Mouse (Mus musculus): ENCODE data around the gene Myo7a. TPM values are rescaled to one million over a fixed set of nuclear protein-coding genes. Genes with fewer than 3 reads are reported as not detected.

Myo7a gene
- polyA plus RNA-seq, 1 experiment from 2014 or later: 10.5 TPM

GRCm38 (mm10) chr7:98117012-98117660 lies 2.2 kb downstream of the Myo7a start:
- Histone ChIP-seq H3K27ac (peak overlapping the region; percentile 22; the same call in 1 of the 2 replicates), H3K4me3 (no peak overlapping the region), H3K4me2 (no peak overlapping the region), H3K27me3 (peaks cover 13% of the 10 kb centered on the region), H3K9me3 (no peaks in the 10 kb centered on the region), H3K4me1 (peaks cover 24% of the 10 kb centered on the region), H3K36me3 (no peaks in the 10 kb centered on the region), H3K9ac (0 out of 2 replicates have a peak overlapping the region, but pooled peaks have one; percentile 36)
- WGBS: 48% methylated on average over 11 of the region's 11 CpGs
- no peak for ATAC-seq (ENCODE audit: insufficient number of reproducible peaks, insufficient read depth, low FRiP score, low TSS enrichment, low read depth)

- no peaks in the 10 kb centered on the region for H3K9me3 ChIP-seq
- no peak overlapping the region for H3K4me3 ChIP-seq
- H3K9ac ChIP-seq: no peak overlapping the region
- H3K27me3 ChIP-seq: peaks cover 26% of the 10 kb centered on the region
- 59% methylated on average over 6 of the region's 6 CpGs for WGBS
- H3K27ac ChIP-seq: no peak overlapping the region; the same call in 1 of the 2 replicates
- H3K4me1 ChIP-seq: peaks cover 30% of the 10 kb centered on the region
- no peaks in the 10 kb centered on the region for H3K36me3 ChIP-seq
- ATAC-seq (ENCODE audit: insufficient number of reproducible peaks, insufficient read depth, low FRiP score, low TSS enrichment, low read depth): no peak
- H3K4me2 ChIP-seq: no peak overlapping the region
Measured at GRCm38 (mm10) chr7:98114656-98115055, 4.7 kb downstream of the Myo7a start.

DNA sequence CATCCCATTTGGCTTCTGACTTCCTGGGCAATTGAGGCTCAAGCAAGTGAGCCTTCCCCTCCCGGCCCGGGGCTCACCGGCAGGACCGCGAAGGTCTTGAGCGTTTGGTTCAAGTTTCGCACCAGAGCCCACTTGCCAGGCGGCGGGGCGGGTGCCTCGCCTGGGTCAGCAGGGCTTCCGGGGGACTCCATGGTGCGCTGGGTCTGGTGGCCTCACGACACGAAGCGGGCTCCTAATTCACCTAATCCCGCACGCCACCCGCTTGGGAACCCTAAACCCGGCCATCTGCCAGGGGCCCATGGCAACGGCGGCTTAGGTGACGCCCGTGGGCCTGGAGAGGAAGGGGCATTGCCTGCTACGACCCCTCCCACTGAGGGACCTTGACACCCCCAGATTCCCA lies 8.1 kb downstream of the Myo7a start:
- peak overlapping the region; percentile 69 for H3K9ac ChIP-seq
- H3K4me1 ChIP-seq: peaks cover 20% of the 10 kb centered on the region
- no peak overlapping the region for H3K27ac ChIP-seq
- whole genome bisulfite sequencing: 4% methylated on average over 25 of the region's 25 CpGs
- H3K4me2 ChIP-seq: peak overlapping the region; percentile 70
- H3K9me3 ChIP-seq: no peaks in the 10 kb centered on the region
- H3K36me3 ChIP-seq: no peaks in the 10 kb centered on the region
- peaks cover 26% of the 10 kb centered on the region for H3K27me3 ChIP-seq
- no peak for ATAC-seq (ENCODE audit: insufficient number of reproducible peaks, insufficient read depth, low FRiP score, low TSS enrichment, low read depth)
- peak overlapping the region; percentile 37 for H3K4me3 ChIP-seq

DNA sequence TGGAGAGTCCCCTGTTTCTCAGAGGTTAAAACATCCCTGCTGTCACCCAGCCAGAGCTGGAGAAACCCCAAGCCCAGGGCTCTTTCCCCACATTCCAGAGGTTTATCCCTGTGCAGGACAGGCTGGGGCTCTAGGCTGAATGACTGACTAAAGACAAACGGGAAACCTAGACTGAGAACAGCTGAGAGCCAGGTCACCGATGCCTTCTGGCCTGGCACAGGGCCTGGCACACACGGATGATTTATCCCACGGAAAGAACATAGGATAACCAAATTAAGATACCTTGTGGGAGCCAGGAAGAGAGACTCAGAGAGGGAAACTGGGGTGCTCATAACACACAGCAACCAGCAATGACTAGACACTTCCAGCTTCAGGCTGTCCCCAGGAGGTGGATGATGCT lies 9.6 kb downstream of the Myo7a start:
- WGBS: 67% methylated on average over 4 of the region's 4 CpGs
- Histone ChIP-seq H3K4me3 (no peak overlapping the region), H3K9ac (no peak overlapping the region), H3K4me2 (no peak overlapping the region), H3K27me3 (peaks cover 26% of the 10 kb centered on the region), H3K36me3 (no peaks in the 10 kb centered on the region), H3K4me1 (peaks cover 15% of the 10 kb centered on the region), H3K9me3 (no peaks in the 10 kb centered on the region), H3K27ac (no peak overlapping the region)
- no peak for ATAC-seq (ENCODE audit: insufficient number of reproducible peaks, insufficient read depth, low FRiP score, low TSS enrichment, low read depth)

DNA sequence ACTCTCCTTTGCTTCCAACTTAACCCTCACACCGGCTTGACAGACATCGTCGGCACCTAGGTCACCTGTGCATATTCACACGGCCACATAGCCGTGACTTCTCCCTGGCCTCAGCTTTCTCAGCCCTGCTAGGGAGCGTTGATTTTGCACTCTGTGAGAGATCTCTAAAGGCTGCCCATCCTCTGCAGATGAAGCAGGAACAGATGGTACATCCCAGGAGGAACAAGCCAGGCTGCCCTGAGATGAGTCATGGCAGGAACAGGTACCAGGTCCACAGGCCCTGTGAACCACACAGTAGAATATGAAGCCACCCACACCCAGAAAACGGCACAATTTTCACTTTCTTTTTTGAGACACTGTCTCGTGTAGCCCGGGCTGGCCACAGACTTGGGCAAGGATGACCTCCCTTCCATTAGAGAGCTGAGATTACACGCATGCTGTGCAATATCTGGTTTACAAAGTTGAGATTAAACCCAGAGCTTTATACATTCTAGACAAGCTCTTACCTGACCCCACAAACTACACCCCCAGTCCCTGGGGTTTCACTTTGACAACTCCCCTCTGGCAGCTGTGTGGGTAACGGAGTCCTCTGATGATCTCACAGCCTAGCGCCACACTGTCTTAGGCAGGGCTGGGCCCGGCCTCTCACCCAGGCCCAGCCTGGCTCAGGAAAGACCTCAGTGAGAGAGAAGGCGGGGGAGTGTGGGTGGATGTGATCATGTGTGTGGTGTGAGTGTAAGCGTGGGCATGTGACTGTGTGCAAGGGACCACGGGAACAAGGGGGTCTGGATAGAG lies 10.5 kb downstream of the Myo7a start:
- no peaks in the 10 kb centered on the region for H3K9me3 ChIP-seq
- H3K27me3 ChIP-seq: peaks cover 26% of the 10 kb centered on the region
- no peak for ATAC-seq (ENCODE audit: insufficient number of reproducible peaks, insufficient read depth, low FRiP score, low TSS enrichment, low read depth)
- H3K4me1 ChIP-seq: peaks cover 15% of the 10 kb centered on the region
- no peak overlapping the region for H3K4me2 ChIP-seq
- WGBS: 82% methylated on average over 16 of the region's 16 CpGs
- no peaks in the 10 kb centered on the region for H3K36me3 ChIP-seq
- no peak overlapping the region for H3K4me3 ChIP-seq
- no peak overlapping the region for H3K9ac ChIP-seq
- H3K27ac ChIP-seq: no peak overlapping the region

GRCm38 (mm10) chr7:98106272-98106671 lies 13.1 kb downstream of the Myo7a start:
- Histone ChIP-seq H3K27ac (no peak overlapping the region), H3K36me3 (no peaks in the 10 kb centered on the region), H3K9me3 (no peaks in the 10 kb centered on the region), H3K27me3 (peaks cover 13% of the 10 kb centered on the region), H3K4me3 (no peak overlapping the region), H3K4me2 (no peak overlapping the region), H3K4me1 (peaks cover 17% of the 10 kb centered on the region), H3K9ac (no peak overlapping the region)
- 79% methylated on average over 7 of the region's 7 CpGs for WGBS
- ATAC-seq (ENCODE audit: insufficient number of reproducible peaks, insufficient read depth, low FRiP score, low TSS enrichment, low read depth): no peak

- Histone ChIP-seq H3K4me2 (no peak overlapping the region), H3K27me3 (no peaks in the 10 kb centered on the region), H3K36me3 (no peaks in the 10 kb centered on the region), H3K27ac (no peak overlapping the region), H3K4me3 (no peak overlapping the region), H3K4me1 (peaks cover 10% of the 10 kb centered on the region; the same call in 1 of the 2 replicates), H3K9ac (peak overlapping the region; percentile 2; the same call in 1 of the 2 replicates), H3K9me3 (no peaks in the 10 kb centered on the region)
- ATAC-seq (ENCODE audit: insufficient number of reproducible peaks, insufficient read depth, low FRiP score, low TSS enrichment, low read depth): no peak
- WGBS: 59% methylated on average over 16 of the region's 16 CpGs
Measured at GRCm38 (mm10) chr7:98104481-98105435, 14.6 kb downstream of the Myo7a start.

GRCm38 (mm10) chr7:98103942-98104292 lies 15.4 kb downstream of the Myo7a start:
- H3K4me3 ChIP-seq: no peak overlapping the region
- no peak overlapping the region for H3K27ac ChIP-seq
- no peaks in the 10 kb centered on the region for H3K9me3 ChIP-seq
- 68% methylated on average over 5 of the region's 5 CpGs for WGBS
- no peaks in the 10 kb centered on the region for H3K36me3 ChIP-seq
- no peak for ATAC-seq (ENCODE audit: insufficient number of reproducible peaks, insufficient read depth, low FRiP score, low TSS enrichment, low read depth)
- 0 out of 2 replicates have a peak overlapping the region, but pooled peaks have one; percentile 2 for H3K9ac ChIP-seq
- H3K4me1 ChIP-seq: peaks cover 8% of the 10 kb centered on the region; the same call in 1 of the 2 replicates
- no peaks in the 10 kb centered on the region for H3K27me3 ChIP-seq
- H3K4me2 ChIP-seq: no peak overlapping the region

GRCm38 (mm10) chr7:98103002-98103941 lies 16.1 kb downstream of the Myo7a start:
- WGBS: 15% methylated on average over 26 of the region's 26 CpGs
- H3K27me3 ChIP-seq: no peaks in the 10 kb centered on the region
- peak overlapping the region; percentile 30 for H3K4me3 ChIP-seq
- no peak overlapping the region for H3K27ac ChIP-seq
- H3K9me3 ChIP-seq: no peaks in the 10 kb centered on the region
- H3K9ac ChIP-seq: peak overlapping the region; percentile 67
- ATAC-seq (ENCODE audit: insufficient number of reproducible peaks, insufficient read depth, low FRiP score, low TSS enrichment, low read depth): no peak
- peaks cover 7% of the 10 kb centered on the region; the same call in 1 of the 2 replicates for H3K4me1 ChIP-seq
- H3K4me2 ChIP-seq: peak overlapping the region; percentile 57
- no peaks in the 10 kb centered on the region for H3K36me3 ChIP-seq

DNA sequence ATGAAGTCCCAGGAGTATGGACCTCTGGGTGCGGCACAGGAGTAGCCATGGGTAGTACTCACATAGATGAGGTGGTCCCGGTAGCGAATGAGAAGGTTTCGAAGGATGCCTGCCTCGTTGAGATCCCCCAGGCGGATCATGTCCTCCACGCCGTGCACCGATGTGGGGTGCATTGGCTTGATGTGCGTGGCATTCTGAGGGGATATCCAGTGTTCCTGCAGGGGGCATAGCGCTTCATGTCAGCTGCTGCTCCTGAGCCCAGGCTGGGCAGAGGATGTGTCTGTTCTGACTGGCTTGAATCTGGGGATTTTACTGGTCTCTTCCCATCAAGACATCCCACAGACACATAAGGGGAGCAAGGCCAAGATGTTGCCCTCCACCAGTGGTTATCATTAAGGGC lies 16.8 kb downstream of the Myo7a start:
- Histone ChIP-seq H3K9ac (peak overlapping the region; percentile 67; the same call in 1 of the 2 replicates), H3K36me3 (peaks cover 5% of the 10 kb centered on the region), H3K9me3 (no peaks in the 10 kb centered on the region), H3K27ac (no peak overlapping the region), H3K27me3 (no peaks in the 10 kb centered on the region), H3K4me3 (no peak overlapping the region), H3K4me2 (peak overlapping the region; percentile 57), H3K4me1 (peaks cover 7% of the 10 kb centered on the region; the same call in 1 of the 2 replicates)
- 94% methylated on average over 11 of the region's 11 CpGs for WGBS
- no peak for ATAC-seq (ENCODE audit: insufficient number of reproducible peaks, insufficient read depth, low FRiP score, low TSS enrichment, low read depth)

Data from embryonic facial prominence, embryonic 13.5 days (tissue).